Mouse (Mus musculus): Measurements from ENCODE around the gene Banp. TPM values are rescaled to one million over a fixed set of nuclear protein-coding genes. Genes with fewer than 3 reads are reported as not detected.

Banp gene
- total and polyA plus RNA-seq, 3 experiments = 35.7 to 50.7 (median 42.5) TPM

GRCm38 (mm10) chr8:122003646-122004045 lies 54.1 kb downstream of the Banp start:
- Histone ChIP-seq H3K4me3 (ENCODE audit: low read depth, low read length) (no peak overlapping the region), H3K4me1 (ENCODE audit: insufficient read depth, low read depth, low read length) (0 out of 2 replicates have a peak, but pooled peaks cover 3% of the 10 kb centered on the region), H3K27me3 (ENCODE audit: insufficient read depth, low read length) (no peaks in the 10 kb centered on the region), H3K9me3 (replicated peaks) (no peaks in the 10 kb centered on the region), H3K36me3 (replicated peaks) (peaks cover 95% of the 10 kb centered on the region)
- TF ChIP-seq CTCF (IDR thresholded peaks at IDR 0.05; ENCODE audit: low read depth, low read length) (no peak), POLR2AphosphoS5 (IDR thresholded peaks at IDR 0.05; ENCODE audit: insufficient replicate concordance, low read depth, low read length) (no peak), GATA1 (IDR thresholded peaks at IDR 0.05; ENCODE audit: borderline replicate concordance, low read length) (no peak), GATA2 (IDR thresholded peaks at IDR 0.05; ENCODE audit: borderline replicate concordance, low read depth, low read length) (no peak), TAL1 (conservative IDR thresholded peaks at IDR 0.05; ENCODE audit: low read depth, low read length) (no peak)
- ATAC-seq (ENCODE audit: extremely low read depth, insufficient number of reproducible peaks, low FRiP score, poor library complexity, severe bottlenecking) (no peak), DNase-seq (ENCODE audit: low spot score) (no peak)

- TF ChIP-seq CTCF (IDR thresholded peaks at IDR 0.05; ENCODE audit: low read depth, low read length) (no peak), TAL1 (conservative IDR thresholded peaks at IDR 0.05; ENCODE audit: low read depth, low read length) (no peak), POLR2AphosphoS5 (IDR thresholded peaks at IDR 0.05; ENCODE audit: insufficient replicate concordance, low read depth, low read length) (no peak), GATA2 (IDR thresholded peaks at IDR 0.05; ENCODE audit: borderline replicate concordance, low read depth, low read length) (no peak), GATA1 (IDR thresholded peaks at IDR 0.05; ENCODE audit: borderline replicate concordance, low read length) (no peak)
- DNase-seq (ENCODE audit: low spot score) (no peak), ATAC-seq (ENCODE audit: extremely low read depth, insufficient number of reproducible peaks, low FRiP score, poor library complexity, severe bottlenecking) (no peak)
- Histone ChIP-seq H3K4me3 (ENCODE audit: low read depth, low read length) (no peak overlapping the region), H3K4me1 (ENCODE audit: insufficient read depth, low read depth, low read length) (0 out of 2 replicates have a peak, but pooled peaks cover 3% of the 10 kb centered on the region), H3K27me3 (ENCODE audit: insufficient read depth, low read length) (no peaks in the 10 kb centered on the region), H3K36me3 (replicated peaks) (peaks cover 95% of the 10 kb centered on the region), H3K9me3 (replicated peaks) (no peaks in the 10 kb centered on the region)
These were observed 54.6 kb downstream of the Banp start for GRCm38 (mm10) chr8:122004131-122004530.

GRCm38 (mm10) chr8:122005422-122006204 lies 56.1 kb downstream of the Banp start:
- H3K36me3 ChIP-seq (replicated peaks) = peaks cover 93% of the 10 kb centered on the region
- no peaks in the 10 kb centered on the region for H3K9me3 ChIP-seq (replicated peaks)
- no peak for DNase-seq (ENCODE audit: low spot score)
- H3K27me3 ChIP-seq (ENCODE audit: insufficient read depth, low read length) = no peaks in the 10 kb centered on the region
- no peak for TF ChIP-seq CTCF (IDR thresholded peaks at IDR 0.05; ENCODE audit: low read depth, low read length)
- TF ChIP-seq GATA1 (IDR thresholded peaks at IDR 0.05; ENCODE audit: borderline replicate concordance, low read length) = no peak
- no peak for TF ChIP-seq GATA2 (IDR thresholded peaks at IDR 0.05; ENCODE audit: borderline replicate concordance, low read depth, low read length)
- TF ChIP-seq TAL1 (conservative IDR thresholded peaks at IDR 0.05; ENCODE audit: low read depth, low read length) = no peak
- TF ChIP-seq POLR2AphosphoS5 (IDR thresholded peaks at IDR 0.05; ENCODE audit: insufficient replicate concordance, low read depth, low read length) = no peak
- H3K4me1 ChIP-seq (ENCODE audit: insufficient read depth, low read depth, low read length) = peaks cover 6% of the 10 kb centered on the region; the same call in 1 of the 2 replicates
- no peak overlapping the region for H3K4me3 ChIP-seq (ENCODE audit: low read depth, low read length)
- no peak for ATAC-seq (ENCODE audit: extremely low read depth, insufficient number of reproducible peaks, low FRiP score, poor library complexity, severe bottlenecking)

- peaks cover 93% of the 10 kb centered on the region for H3K36me3 ChIP-seq (replicated peaks)
- no peaks in the 10 kb centered on the region for H3K27me3 ChIP-seq (ENCODE audit: insufficient read depth, low read length)
- peaks cover 15% of the 10 kb centered on the region for H3K4me1 ChIP-seq (ENCODE audit: insufficient read depth, low read depth, low read length)
- H3K9me3 ChIP-seq (replicated peaks) = no peaks in the 10 kb centered on the region
- no peak overlapping the region for H3K4me3 ChIP-seq (ENCODE audit: low read depth, low read length)
- ATAC-seq (ENCODE audit: extremely low read depth, insufficient number of reproducible peaks, low FRiP score, poor library complexity, severe bottlenecking) = no peak
- no peak for TF ChIP-seq POLR2AphosphoS5 (IDR thresholded peaks at IDR 0.05; ENCODE audit: insufficient replicate concordance, low read depth, low read length)
- no peak for TF ChIP-seq TAL1 (conservative IDR thresholded peaks at IDR 0.05; ENCODE audit: low read depth, low read length)
- TF ChIP-seq GATA2 (IDR thresholded peaks at IDR 0.05; ENCODE audit: borderline replicate concordance, low read depth, low read length) = no peak
- TF ChIP-seq GATA1 (IDR thresholded peaks at IDR 0.05; ENCODE audit: borderline replicate concordance, low read length) = no peak
- TF ChIP-seq CTCF (IDR thresholded peaks at IDR 0.05; ENCODE audit: low read depth, low read length) = no peak
- DNase-seq (ENCODE audit: low spot score) = no peak
These were observed 57.3 kb downstream of the Banp start for GRCm38 (mm10) chr8:122006688-122007484.

- Histone ChIP-seq H3K4me3 (ENCODE audit: low read depth, low read length) (no peak overlapping the region), H3K36me3 (replicated peaks) (peaks cover 93% of the 10 kb centered on the region), H3K4me1 (ENCODE audit: insufficient read depth, low read depth, low read length) (peaks cover 17% of the 10 kb centered on the region), H3K9me3 (replicated peaks) (no peaks in the 10 kb centered on the region), H3K27me3 (ENCODE audit: insufficient read depth, low read length) (no peaks in the 10 kb centered on the region)
- no peak for TF ChIP-seq CTCF (IDR thresholded peaks at IDR 0.05; ENCODE audit: low read depth, low read length)
- ATAC-seq (ENCODE audit: extremely low read depth, insufficient number of reproducible peaks, low FRiP score, poor library complexity, severe bottlenecking) (no peak), DNase-seq (ENCODE audit: low spot score) (no peak)
These were observed 58.8 kb downstream of the Banp start for GRCm38 (mm10) chr8:122008395-122008794.

- no peak overlapping the region for H3K4me3 ChIP-seq (ENCODE audit: low read depth, low read length)
- peaks cover 96% of the 10 kb centered on the region for H3K36me3 ChIP-seq (replicated peaks)
- no peaks in the 10 kb centered on the region for H3K9me3 ChIP-seq (replicated peaks)
- H3K27me3 ChIP-seq (ENCODE audit: insufficient read depth, low read length) = no peaks in the 10 kb centered on the region
- DNase-seq (ENCODE audit: low spot score) = no peak
- H3K4me1 ChIP-seq (ENCODE audit: insufficient read depth, low read depth, low read length) = peaks cover 13% of the 10 kb centered on the region
- ATAC-seq (ENCODE audit: extremely low read depth, insufficient number of reproducible peaks, low FRiP score, poor library complexity, severe bottlenecking) = no peak
- no peak for TF ChIP-seq GATA2 (IDR thresholded peaks at IDR 0.05; ENCODE audit: borderline replicate concordance, low read depth, low read length)
These were observed 61.1 kb downstream of the Banp start for GRCm38 (mm10) chr8:122010638-122011037.
